Mouse (Mus musculus): ENCODE results near the gene Trim68. TPM values are rescaled to one million over a fixed set of nuclear protein-coding genes. Genes with fewer than 3 reads are reported as not detected.

Trim68 gene
- polyA plus RNA-seq, 1 experiment from 2014 or later = 14.6 TPM

DNA sequence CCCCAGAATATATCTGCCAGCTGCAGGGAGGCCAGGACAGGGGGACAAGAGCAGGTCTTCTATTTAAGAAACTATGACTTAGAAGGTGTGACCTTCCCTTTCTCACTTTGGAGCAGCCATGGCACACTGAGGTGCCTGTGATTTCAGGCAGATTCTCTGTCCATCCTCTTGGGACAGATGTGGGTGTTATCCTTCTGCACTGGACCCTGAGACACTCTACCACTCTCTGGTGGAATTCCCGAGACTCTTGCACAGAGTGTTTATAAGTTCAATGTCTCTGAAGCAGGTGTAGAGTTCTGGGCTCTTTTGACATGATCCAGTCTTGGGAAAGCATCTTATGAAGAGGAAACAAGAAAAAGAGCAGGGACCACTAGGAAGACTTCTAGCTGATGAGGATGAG, 49.0 kb downstream of the Trim68 start, which contains the start of gene Olfr554:
TSS of gene Olfr554 (plus strand) at position 301 of the 400 bp plus-strand sequence.
- Histone ChIP-seq H3K9me3 (no peaks in the 10 kb centered on the region), H3K4me3 (no peak within 1 kb of the TSS), H3K4me1 (no peaks in the 10 kb centered on the region), H3K36me3 (no peaks in the 10 kb centered on the region), H3K27ac (no peak within 1 kb of the TSS), H3K27me3 (ENCODE audit: insufficient read depth, poor library complexity, severe bottlenecking) (no peaks in the 10 kb centered on the region)
- DNase-seq (ENCODE audit: low spot score) = no peak
- 51% methylated on average over 1 of the region's 1 CpGs for whole genome bisulfite sequencing

DNA sequence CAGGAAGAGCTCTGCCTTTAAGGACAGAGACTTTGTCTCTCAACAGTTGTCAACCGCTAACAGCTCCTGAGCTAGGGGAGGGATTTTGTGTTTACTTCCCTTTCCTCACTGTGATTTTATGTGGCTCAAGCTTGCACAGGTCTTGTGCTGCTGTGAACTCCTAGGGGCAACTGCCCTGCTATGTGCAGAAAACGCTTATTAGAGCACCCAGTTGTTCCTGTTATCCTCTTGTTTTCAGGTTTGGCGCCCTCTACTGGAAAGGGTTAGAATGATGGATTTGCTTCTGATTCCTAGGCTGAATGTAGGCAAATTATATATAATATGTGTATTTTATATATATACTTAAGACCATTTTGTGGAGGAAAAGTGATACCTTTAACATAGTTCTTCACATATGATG, 50.5 kb downstream of the Trim68 start:
- H3K36me3 ChIP-seq = no peaks in the 10 kb centered on the region
- no peak overlapping the region for H3K4me3 ChIP-seq
- no peaks in the 10 kb centered on the region for H3K27me3 ChIP-seq (ENCODE audit: insufficient read depth, poor library complexity, severe bottlenecking)
- DNase-seq (ENCODE audit: low spot score) = no peak
- no peaks in the 10 kb centered on the region for H3K9me3 ChIP-seq
- H3K4me1 ChIP-seq = no peaks in the 10 kb centered on the region
- 33% methylated on average over 3 of the region's 3 CpGs for WGBS
- no peak overlapping the region for H3K27ac ChIP-seq

Other genes with a start within 250 kb of the Trim68 start
- 190 and 198 TPM in 2 replicates for gene Rrm1, start 245.6 kb downstream of the Trim68 start, polyA plus RNA-seq (2016; fragmentation: Nextera tagmentation; extraction: Ambion mirVana)
- gene Olfr543, start 205.6 kb downstream of the Trim68 start, polyA plus RNA-seq (2016; fragmentation: Nextera tagmentation; extraction: Ambion mirVana) = 0.19 and 0.22 TPM in 2 replicates
- gene Olfr544, start 199.0 kb downstream of the Trim68 start, polyA plus RNA-seq (2016; fragmentation: Nextera tagmentation; extraction: Ambion mirVana) = 0.04 TPM in 2 replicates
- gene Olfr545, start 187.8 kb downstream of the Trim68 start, polyA plus RNA-seq (2016; fragmentation: Nextera tagmentation; extraction: Ambion mirVana) = 0.11 TPM in 1 of 2 replicates, not detected in the other
- gene Olfr547, start 152.6 kb downstream of the Trim68 start, polyA plus RNA-seq (2016; fragmentation: Nextera tagmentation; extraction: Ambion mirVana) = not detected in 2 replicates
- gene Olfr548-ps1, start 146.4 kb downstream of the Trim68 start, polyA plus RNA-seq (2016; fragmentation: Nextera tagmentation; extraction: Ambion mirVana) = not detected in 2 replicates
- gene Olfr549, start 137.5 kb downstream of the Trim68 start, polyA plus RNA-seq (2016; fragmentation: Nextera tagmentation; extraction: Ambion mirVana) = not detected in 2 replicates
- gene Trim21, start 121.8 kb downstream of the Trim68 start, polyA plus RNA-seq (2016; fragmentation: Nextera tagmentation; extraction: Ambion mirVana) = 0.47 and 0.65 TPM in 2 replicates
- not detected in 2 replicates for gene Olfr550, start 115.9 kb downstream of the Trim68 start, polyA plus RNA-seq (2016; fragmentation: Nextera tagmentation; extraction: Ambion mirVana)
- gene Olfr551, start 95.4 kb downstream of the Trim68 start, polyA plus RNA-seq (2016; fragmentation: Nextera tagmentation; extraction: Ambion mirVana) = not detected in 2 replicates
- gene Olfr552, start 89.6 kb downstream of the Trim68 start, polyA plus RNA-seq (2016; fragmentation: Nextera tagmentation; extraction: Ambion mirVana) = not detected in 2 replicates
- gene Olfr553, start 69.1 kb downstream of the Trim68 start, polyA plus RNA-seq (2016; fragmentation: Nextera tagmentation; extraction: Ambion mirVana) = not detected in 2 replicates
- gene Olfr554, start 48.9 kb downstream of the Trim68 start, polyA plus RNA-seq (2016; fragmentation: Nextera tagmentation; extraction: Ambion mirVana) = not detected in 2 replicates
- gene Olfr555, start 28.5 kb downstream of the Trim68 start, polyA plus RNA-seq (2016; fragmentation: Nextera tagmentation; extraction: Ambion mirVana) = not detected in 2 replicates
- gene Olfr556, start 22.4 kb downstream of the Trim68 start, polyA plus RNA-seq (2016; fragmentation: Nextera tagmentation; extraction: Ambion mirVana) = not detected in 2 replicates
- gene Olfr557, start 8.6 kb upstream of the Trim68 start, polyA plus RNA-seq (2016; fragmentation: Nextera tagmentation; extraction: Ambion mirVana) = not detected in 2 replicates
- not detected in 2 replicates for gene Olfr558, start 14.9 kb upstream of the Trim68 start, polyA plus RNA-seq (2016; fragmentation: Nextera tagmentation; extraction: Ambion mirVana)
- not detected in 2 replicates for gene Olfr33, start 31.7 kb upstream of the Trim68 start, polyA plus RNA-seq (2016; fragmentation: Nextera tagmentation; extraction: Ambion mirVana)
- gene Olfr559, start 40.2 kb upstream of the Trim68 start, polyA plus RNA-seq (2016; fragmentation: Nextera tagmentation; extraction: Ambion mirVana) = not detected in 2 replicates
- gene Olfr560, start 72.0 kb upstream of the Trim68 start, polyA plus RNA-seq (2016; fragmentation: Nextera tagmentation; extraction: Ambion mirVana) = not detected in 2 replicates
- gene Olfr78, start 72.1 kb upstream of the Trim68 start, polyA plus RNA-seq (2016; fragmentation: Nextera tagmentation; extraction: Ambion mirVana) = not detected in 2 replicates
- not detected in 2 replicates for gene Olfr561, start 83.9 kb upstream of the Trim68 start, polyA plus RNA-seq (2016; fragmentation: Nextera tagmentation; extraction: Ambion mirVana)
- not detected in 2 replicates for gene Olfr564, start 116.2 kb upstream of the Trim68 start, polyA plus RNA-seq (2016; fragmentation: Nextera tagmentation; extraction: Ambion mirVana)
- gene Olfr566, start 171.4 kb upstream of the Trim68 start, polyA plus RNA-seq (2016; fragmentation: Nextera tagmentation; extraction: Ambion mirVana) = not detected in 2 replicates
- gene Olfr568, start 189.8 kb upstream of the Trim68 start, polyA plus RNA-seq (2016; fragmentation: Nextera tagmentation; extraction: Ambion mirVana) = not detected in 2 replicates
- not detected in 2 replicates for gene Olfr569, start 203.6 kb upstream of the Trim68 start, polyA plus RNA-seq (2016; fragmentation: Nextera tagmentation; extraction: Ambion mirVana)
- not detected in 2 replicates for gene Olfr570, start 207.2 kb upstream of the Trim68 start, polyA plus RNA-seq (2016; fragmentation: Nextera tagmentation; extraction: Ambion mirVana)
- gene Olfr571, start 230.2 kb upstream of the Trim68 start, polyA plus RNA-seq (2016; fragmentation: Nextera tagmentation; extraction: Ambion mirVana) = not detected in 2 replicates
- not detected in 2 replicates for gene Olfr572, start 237.1 kb upstream of the Trim68 start, polyA plus RNA-seq (2016; fragmentation: Nextera tagmentation; extraction: Ambion mirVana)